Mouse (Mus musculus) E14TG2a.4 (cell line): ENCODE measurements around the gene 1700102P08Rik.

Source experiments
- H3K27me3 ChIP-seq: 2 replicates; pipeline ENCODE4 v1.6.1; 2014; ENCODE audit warnings: low read length, control low read depth; ENCODE audit not compliant: insufficient read depth
- H3K36me3 ChIP-seq: 2 replicates; pipeline ENCODE4 v1.6.1; 2014; ENCODE audit warnings: low read length, control low read depth; ENCODE audit not compliant: insufficient read depth
- H3K4me1 ChIP-seq: replicated peaks from 2 replicates; pipeline ENCODE4 v1.6.1; 2014; ENCODE audit warnings: low read depth, low read length, control low read depth
- H3K4me3 ChIP-seq: replicated peaks from 2 replicates; pipeline ENCODE4 v1.5.1; 2014; ENCODE audit warnings: mild to moderate bottlenecking, low read length
- H3K9me3 ChIP-seq: 2 replicates; pipeline ENCODE4 v1.6.1; 2014; ENCODE audit warnings: low read length, control low read depth
- CTCF ChIP-seq: conservative IDR thresholded peaks from 2 replicates; pipeline ENCODE4 v1.5.1; 2014; ENCODE audit warnings: low read length
- NANOG ChIP-seq: IDR thresholded peaks from 2 replicates; pipeline ENCODE4 v1.6.1; 2014; ENCODE audit warnings: borderline replicate concordance, low read length, mixed read lengths
- POU5F1 ChIP-seq: IDR thresholded peaks from 2 replicates; pipeline ENCODE4 v1.6.1; 2014; ENCODE audit warnings: low read length, borderline replicate concordance

Gene 1700102P08Rik

GRCm38 (mm10) chr9:108451170-108451493 is 58.5 kb downstream of the 1700102P08Rik start:
- Histone ChIP-seq H3K4me1 (peaks cover 64% of the 10 kb centered on the region), H3K9me3 (no peaks in the 10 kb centered on the region), H3K4me3 (no peak overlapping the region), H3K36me3 (no peaks in the 10 kb centered on the region), H3K27me3 (peaks cover 20% of the 10 kb centered on the region)
- TF ChIP-seq POU5F1 = no peak
- TF ChIP-seq CTCF = no peak
- TF ChIP-seq NANOG = no peak

- H3K4me1 ChIP-seq = peaks cover 69% of the 10 kb centered on the region
- no peak for TF ChIP-seq NANOG
- TF ChIP-seq POU5F1 = no peak
- TF ChIP-seq CTCF = no peak
- no peaks in the 10 kb centered on the region for H3K9me3 ChIP-seq
- H3K4me3 ChIP-seq = peak overlapping the region; percentile 83
- peaks cover 20% of the 10 kb centered on the region for H3K27me3 ChIP-seq
- H3K36me3 ChIP-seq = no peaks in the 10 kb centered on the region
Measured at GRCm38 (mm10) chr9:108451519-108452160, 59.0 kb downstream of the 1700102P08Rik start.

- Histone ChIP-seq H3K4me3 (peak overlapping the region; percentile 83), H3K27me3 (peaks cover 20% of the 10 kb centered on the region), H3K9me3 (no peaks in the 10 kb centered on the region)
Measured at GRCm38 (mm10) chr9:108452291-108452906, 59.8 kb downstream of the 1700102P08Rik start.

GRCm38 (mm10) chr9:108452911-108453310 is 60.3 kb downstream of the 1700102P08Rik start:
- TF ChIP-seq POU5F1 (no peak), CTCF (no peak)
- no peak overlapping the region for H3K4me3 ChIP-seq

More at GRCm38 (mm10) chr9:108452291-108452906, 59.8 kb downstream of the 1700102P08Rik start:
- H3K36me3 ChIP-seq = no peaks in the 10 kb centered on the region
- TF ChIP-seq CTCF (peak; percentile 95), POU5F1 (no peak), NANOG (no peak)
- peaks cover 76% of the 10 kb centered on the region for H3K4me1 ChIP-seq

GRCm38 (mm10) chr9:108453458-108453857 is 60.9 kb downstream of the 1700102P08Rik start:
- Histone ChIP-seq H3K4me3 (no peak overlapping the region), H3K36me3 (no peaks in the 10 kb centered on the region), H3K9me3 (no peaks in the 10 kb centered on the region), H3K27me3 (peaks cover 18% of the 10 kb centered on the region), H3K4me1 (peaks cover 74% of the 10 kb centered on the region)
- TF ChIP-seq NANOG (no peak), POU5F1 (no peak), CTCF (no peak)

More at GRCm38 (mm10) chr9:108452911-108453310, 60.3 kb downstream of the 1700102P08Rik start:
- Histone ChIP-seq H3K4me1 (peaks cover 79% of the 10 kb centered on the region), H3K36me3 (no peaks in the 10 kb centered on the region), H3K27me3 (peaks cover 18% of the 10 kb centered on the region), H3K9me3 (no peaks in the 10 kb centered on the region)

- H3K9me3 ChIP-seq = no peaks in the 10 kb centered on the region
- peaks cover 67% of the 10 kb centered on the region for H3K4me1 ChIP-seq
- H3K4me3 ChIP-seq = no peak overlapping the region
- no peaks in the 10 kb centered on the region for H3K36me3 ChIP-seq
- peaks cover 18% of the 10 kb centered on the region for H3K27me3 ChIP-seq
- TF ChIP-seq CTCF (no peak), NANOG (no peak), POU5F1 (no peak)
Measured at GRCm38 (mm10) chr9:108454429-108454828, 61.8 kb downstream of the 1700102P08Rik start.

GRCm38 (mm10) chr9:108455747-108456571 is 63.4 kb downstream of the 1700102P08Rik start:
- TF ChIP-seq CTCF (no peak), POU5F1 (no peak), NANOG (no peak)
- Histone ChIP-seq H3K4me1 (peaks cover 61% of the 10 kb centered on the region), H3K27me3 (peaks cover 15% of the 10 kb centered on the region), H3K9me3 (no peaks in the 10 kb centered on the region), H3K36me3 (no peaks in the 10 kb centered on the region), H3K4me3 (no peak overlapping the region)

GRCm38 (mm10) chr9:108456953-108457352 is 64.3 kb downstream of the 1700102P08Rik start:
- Histone ChIP-seq H3K27me3 (peaks cover 5% of the 10 kb centered on the region), H3K4me1 (peaks cover 60% of the 10 kb centered on the region), H3K4me3 (no peak overlapping the region), H3K9me3 (no peaks in the 10 kb centered on the region), H3K36me3 (peaks cover 5% of the 10 kb centered on the region; the same call in 1 of the 2 replicates)
- TF ChIP-seq CTCF (no peak), NANOG (no peak), POU5F1 (no peak)
